Mouse (Mus musculus): ENCODE measurements around the gene Apopt1. TPM values are rescaled to one million over a fixed set of nuclear protein-coding genes. Genes with fewer than 3 reads are reported as not detected.

The Apopt1 gene
- polyA plus RNA-seq, 1 experiment from 2014 or later, result 51.2 TPM

- Histone ChIP-seq H3K27me3 (no peaks in the 10 kb centered on the region), H3K9me3 (no peaks in the 10 kb centered on the region), H3K27ac (peak overlapping the region; percentile 17; the same call in 1 of the 2 replicates), H3K36me3 (peaks cover 17% of the 10 kb centered on the region), H3K4me1 (peaks cover 24% of the 10 kb centered on the region), H3K4me2 (no peak overlapping the region), H3K9ac (no peak overlapping the region), H3K4me3 (no peak overlapping the region)
- 79% methylated on average over 10 of the region's 10 CpGs for WGBS
- no peak for ATAC-seq (ENCODE audit: insufficient number of reproducible peaks, low FRiP score, low TSS enrichment, low read depth)
These were observed 55.4 kb downstream of the Apopt1 start for GRCm38 (mm10) chr12:111768322-111768928.

- H3K9me3 ChIP-seq, result no peaks in the 10 kb centered on the region
- peak overlapping the region; percentile 68 for H3K27ac ChIP-seq
- H3K4me3 ChIP-seq, result no peak overlapping the region
- 31% methylated on average over 10 of the region's 10 CpGs for WGBS
- ATAC-seq (ENCODE audit: insufficient number of reproducible peaks, low FRiP score, low TSS enrichment, low read depth), result no peak
- peaks cover 24% of the 10 kb centered on the region for H3K4me1 ChIP-seq
- no peaks in the 10 kb centered on the region for H3K27me3 ChIP-seq
- peaks cover 25% of the 10 kb centered on the region for H3K36me3 ChIP-seq
- H3K9ac ChIP-seq, result no peak overlapping the region
- H3K4me2 ChIP-seq, result no peak overlapping the region
These were observed 56.2 kb downstream of the Apopt1 start for GRCm38 (mm10) chr12:111769306-111769705.

- Histone ChIP-seq H3K27me3 (no peaks in the 10 kb centered on the region), H3K36me3 (peaks cover 32% of the 10 kb centered on the region), H3K4me2 (no peak overlapping the region), H3K27ac (peak overlapping the region; percentile 68), H3K4me3 (no peak overlapping the region), H3K9ac (no peak overlapping the region), H3K4me1 (peaks cover 24% of the 10 kb centered on the region), H3K9me3 (no peaks in the 10 kb centered on the region)
- no peak for ATAC-seq (ENCODE audit: insufficient number of reproducible peaks, low FRiP score, low TSS enrichment, low read depth)
- 63% methylated on average over 8 of the region's 9 CpGs for WGBS
These were observed 56.9 kb downstream of the Apopt1 start for GRCm38 (mm10) chr12:111769816-111770577.

GRCm38 (mm10) chr12:111770651-111771050 lies 57.6 kb downstream of the Apopt1 start:
- H3K27ac ChIP-seq, result no peak overlapping the region
- H3K36me3 ChIP-seq, result peaks cover 38% of the 10 kb centered on the region
- 86% methylated on average over 10 of the region's 10 CpGs for WGBS
- no peaks in the 10 kb centered on the region for H3K9me3 ChIP-seq
- no peak for ATAC-seq (ENCODE audit: insufficient number of reproducible peaks, low FRiP score, low TSS enrichment, low read depth)
- no peak overlapping the region for H3K4me2 ChIP-seq
- H3K27me3 ChIP-seq, result no peaks in the 10 kb centered on the region
- H3K4me3 ChIP-seq, result no peak overlapping the region
- peaks cover 22% of the 10 kb centered on the region for H3K4me1 ChIP-seq
- H3K9ac ChIP-seq, result no peak overlapping the region

GRCm38 (mm10) chr12:111774156-111774555 lies 61.1 kb downstream of the Apopt1 start:
- H3K4me1 ChIP-seq, result peaks cover 7% of the 10 kb centered on the region
- H3K27me3 ChIP-seq, result no peaks in the 10 kb centered on the region
- no peak overlapping the region for H3K4me3 ChIP-seq
- no peak overlapping the region for H3K9ac ChIP-seq
- 90% methylated on average over 16 of the region's 16 CpGs for WGBS
- no peak overlapping the region for H3K4me2 ChIP-seq
- no peak overlapping the region for H3K27ac ChIP-seq
- ATAC-seq (ENCODE audit: insufficient number of reproducible peaks, low FRiP score, low TSS enrichment, low read depth), result no peak
- no peaks in the 10 kb centered on the region for H3K9me3 ChIP-seq
- H3K36me3 ChIP-seq, result peaks cover 72% of the 10 kb centered on the region

GRCm38 (mm10) chr12:111774845-111775244 lies 61.8 kb downstream of the Apopt1 start:
- Histone ChIP-seq H3K4me3 (no peak overlapping the region), H3K36me3 (peaks cover 79% of the 10 kb centered on the region), H3K27ac (no peak overlapping the region), H3K27me3 (no peaks in the 10 kb centered on the region), H3K4me1 (peaks cover under 1% of the 10 kb centered on the region; the same call in 1 of the 2 replicates), H3K9me3 (no peaks in the 10 kb centered on the region), H3K4me2 (no peak overlapping the region), H3K9ac (no peak overlapping the region)
- 85% methylated on average over 15 of the region's 15 CpGs for WGBS
- ATAC-seq (ENCODE audit: insufficient number of reproducible peaks, low FRiP score, low TSS enrichment, low read depth), result no peak

- H3K36me3 ChIP-seq, result peaks cover 98% of the 10 kb centered on the region
- H3K9me3 ChIP-seq, result no peaks in the 10 kb centered on the region
- no peak overlapping the region for H3K9ac ChIP-seq
- 92% methylated on average over 13 of the region's 13 CpGs for WGBS
- H3K4me3 ChIP-seq, result no peak overlapping the region
- no peak overlapping the region for H3K4me2 ChIP-seq
- no peak overlapping the region for H3K27ac ChIP-seq
- no peaks in the 10 kb centered on the region for H3K27me3 ChIP-seq
- no peak for ATAC-seq (ENCODE audit: insufficient number of reproducible peaks, low FRiP score, low TSS enrichment, low read depth)
- no peaks in the 10 kb centered on the region for H3K4me1 ChIP-seq
These were observed 64.9 kb downstream of the Apopt1 start for GRCm38 (mm10) chr12:111777919-111778318.

- peaks cover 93% of the 10 kb centered on the region for H3K36me3 ChIP-seq
- ATAC-seq (ENCODE audit: insufficient number of reproducible peaks, low FRiP score, low TSS enrichment, low read depth), result no peak
- H3K27ac ChIP-seq, result no peak overlapping the region
- H3K4me1 ChIP-seq, result no peaks in the 10 kb centered on the region
- no peak overlapping the region for H3K4me3 ChIP-seq
- H3K9me3 ChIP-seq, result no peaks in the 10 kb centered on the region
- H3K9ac ChIP-seq, result no peak overlapping the region
- no peaks in the 10 kb centered on the region for H3K27me3 ChIP-seq
- no peak overlapping the region for H3K4me2 ChIP-seq
- 100% methylated on average over 1 of the region's 1 CpGs for WGBS
These were observed 66.5 kb downstream of the Apopt1 start for GRCm38 (mm10) chr12:111779544-111779943.

GRCm38 (mm10) chr12:111785174-111785573 lies 72.1 kb downstream of the Apopt1 start:
- Histone ChIP-seq H3K27ac (no peak overlapping the region), H3K4me1 (no peaks in the 10 kb centered on the region), H3K4me3 (no peak overlapping the region), H3K36me3 (peaks cover 90% of the 10 kb centered on the region), H3K9ac (no peak overlapping the region), H3K4me2 (no peak overlapping the region), H3K27me3 (no peaks in the 10 kb centered on the region), H3K9me3 (no peaks in the 10 kb centered on the region)
- ATAC-seq (ENCODE audit: insufficient number of reproducible peaks, low FRiP score, low TSS enrichment, low read depth), result no peak
- WGBS, result 66% methylated on average over 15 of the region's 15 CpGs

- H3K4me2 ChIP-seq, result no peak overlapping the region
- no peaks in the 10 kb centered on the region for H3K27me3 ChIP-seq
- peaks cover 89% of the 10 kb centered on the region for H3K36me3 ChIP-seq
- H3K4me1 ChIP-seq, result no peaks in the 10 kb centered on the region
- H3K9me3 ChIP-seq, result no peaks in the 10 kb centered on the region
- WGBS, result 89% methylated on average over 6 of the region's 6 CpGs
- no peak overlapping the region for H3K27ac ChIP-seq
- no peak for ATAC-seq (ENCODE audit: insufficient number of reproducible peaks, low FRiP score, low TSS enrichment, low read depth)
- H3K4me3 ChIP-seq, result no peak overlapping the region
- H3K9ac ChIP-seq, result no peak overlapping the region
These were observed 74.0 kb downstream of the Apopt1 start for GRCm38 (mm10) chr12:111787015-111787414.

GRCm38 (mm10) chr12:111790090-111790489 lies 77.0 kb downstream of the Apopt1 start:
- no peaks in the 10 kb centered on the region for H3K9me3 ChIP-seq
- H3K4me1 ChIP-seq, result no peaks in the 10 kb centered on the region
- H3K4me2 ChIP-seq, result no peak overlapping the region
- no peaks in the 10 kb centered on the region for H3K27me3 ChIP-seq
- no peak overlapping the region for H3K4me3 ChIP-seq
- WGBS, result 88% methylated on average over 5 of the region's 5 CpGs
- no peak overlapping the region for H3K9ac ChIP-seq
- no peak overlapping the region for H3K27ac ChIP-seq
- peaks cover 95% of the 10 kb centered on the region for H3K36me3 ChIP-seq
- ATAC-seq (ENCODE audit: insufficient number of reproducible peaks, low FRiP score, low TSS enrichment, low read depth), result no peak

- no peaks in the 10 kb centered on the region for H3K9me3 ChIP-seq
- no peak for ATAC-seq (ENCODE audit: insufficient number of reproducible peaks, low FRiP score, low TSS enrichment, low read depth)
- WGBS, result 88% methylated on average over 7 of the region's 7 CpGs
- no peaks in the 10 kb centered on the region for H3K27me3 ChIP-seq
- H3K4me1 ChIP-seq, result no peaks in the 10 kb centered on the region
- H3K4me2 ChIP-seq, result no peak overlapping the region
- peaks cover 95% of the 10 kb centered on the region for H3K36me3 ChIP-seq
- H3K4me3 ChIP-seq, result no peak overlapping the region
- H3K27ac ChIP-seq, result no peak overlapping the region
- no peak overlapping the region for H3K9ac ChIP-seq
These were observed 77.6 kb downstream of the Apopt1 start for GRCm38 (mm10) chr12:111790631-111791030.

Data from limb, embryonic 15.5 days (tissue).